Mouse (Mus musculus): ENCODE data around the gene Dnah2.
A peak's percentile ranks its signal among the peaks of the same experiment; 100 is the strongest.

Gene Dnah2

GRCm38 (mm10) chr11:69419443-69419812 is 129.5 kb downstream of the Dnah2 start:
- peak; percentile 70 for DNase-seq (ENCODE audit: low read depth)

DNA sequence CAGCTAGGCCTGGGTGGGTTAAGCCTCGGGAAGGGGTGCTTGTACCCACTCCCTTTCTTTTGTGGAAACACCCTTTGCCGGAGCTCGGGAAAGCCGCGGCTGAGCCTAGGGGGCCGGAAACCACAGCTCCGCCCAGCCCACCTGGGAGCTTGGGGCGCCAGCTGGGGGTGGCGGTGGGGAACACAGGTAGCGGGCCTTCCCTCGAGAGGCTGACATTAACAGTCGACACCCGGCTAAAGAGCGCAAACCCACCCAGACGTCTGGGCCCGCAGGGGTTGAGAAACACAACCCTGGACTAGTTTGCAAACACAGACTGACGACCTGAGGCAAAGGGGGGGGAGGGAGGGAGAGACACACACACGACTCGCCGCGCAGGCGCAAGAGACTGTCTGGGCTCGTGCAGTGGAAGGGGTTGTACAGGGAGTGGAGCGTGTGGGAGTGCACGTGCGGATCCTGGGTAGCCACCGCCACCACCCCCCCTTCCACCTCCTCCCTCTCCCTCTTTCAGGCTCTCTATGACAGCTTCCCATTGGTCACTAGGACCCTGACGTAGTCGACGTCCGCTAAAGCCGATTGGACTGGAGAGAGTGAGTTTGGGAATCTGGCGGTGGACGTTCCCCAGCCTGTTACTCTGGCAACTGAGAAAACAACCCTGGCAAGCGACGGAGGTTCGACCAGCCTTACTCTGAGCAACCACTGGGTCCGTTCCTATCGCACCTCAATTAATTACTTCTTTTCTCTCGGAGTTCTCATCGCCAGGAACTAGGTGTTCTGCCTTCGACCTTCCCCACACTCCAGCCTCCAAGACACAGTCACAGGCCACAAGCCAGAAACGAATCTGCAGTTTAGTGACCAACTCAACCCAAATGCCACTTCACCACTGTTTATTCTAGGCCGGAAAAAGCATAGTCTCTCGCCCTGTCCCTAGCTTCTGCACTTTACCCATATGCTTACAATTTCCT is 130.1 kb downstream of the Dnah2 start:
- peak; percentile 99 for DNase-seq (ENCODE audit: low read depth)

DNA sequence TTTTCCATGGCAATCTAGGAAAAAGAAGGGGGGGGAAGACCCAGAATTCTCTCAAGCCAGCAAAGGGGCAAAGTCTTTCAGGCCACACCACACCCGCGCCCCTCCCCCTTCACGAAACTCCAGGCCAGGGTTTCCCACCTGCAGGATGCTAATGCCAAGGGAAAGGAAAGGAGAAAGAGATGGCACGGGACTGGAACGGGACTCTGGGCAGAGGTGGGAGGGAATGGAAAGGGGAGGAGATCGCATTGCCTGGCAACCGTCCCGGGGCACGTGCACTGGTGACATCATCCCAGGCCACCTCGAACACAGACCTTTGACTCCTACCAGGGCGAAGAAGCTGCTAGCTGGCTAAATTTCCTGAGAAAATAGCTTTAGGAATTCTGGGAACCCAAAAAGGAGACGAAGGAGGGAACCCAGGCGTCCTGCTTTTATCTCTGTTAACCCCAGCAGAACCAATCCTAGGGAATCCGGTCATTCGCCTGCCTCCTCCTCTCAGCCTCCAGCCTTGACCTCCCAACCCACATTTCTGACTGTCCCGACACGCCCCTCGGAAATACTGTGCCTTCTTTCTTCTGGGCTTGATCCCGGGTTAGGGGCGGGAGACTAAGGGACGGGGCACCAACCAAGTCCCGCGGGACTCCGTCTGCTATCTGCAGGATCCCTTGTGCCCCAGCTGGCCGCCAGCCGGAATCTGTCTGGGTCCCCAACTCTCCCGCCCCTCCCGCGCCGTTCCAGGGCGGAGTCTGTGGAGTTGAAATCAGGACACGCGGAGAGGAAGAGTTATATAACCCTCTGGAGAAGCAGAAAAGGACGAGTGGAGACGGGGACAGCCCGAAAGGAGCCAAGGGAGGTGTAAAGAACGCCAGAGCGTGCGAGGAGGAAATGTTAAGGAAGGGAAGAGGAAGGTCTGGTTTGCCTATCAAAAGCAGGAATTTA is 131.2 kb downstream of the Dnah2 start:
- DNase-seq (ENCODE audit: low read depth), result peak; percentile 97

- no peak for DNase-seq (ENCODE audit: low read depth)
These were observed 131.9 kb downstream of the Dnah2 start for GRCm38 (mm10) chr11:69416921-69417448.

GRCm38 (mm10) chr11:69416509-69416908 is 132.4 kb downstream of the Dnah2 start:
- DNase-seq (ENCODE audit: low read depth), result no peak

DNA sequence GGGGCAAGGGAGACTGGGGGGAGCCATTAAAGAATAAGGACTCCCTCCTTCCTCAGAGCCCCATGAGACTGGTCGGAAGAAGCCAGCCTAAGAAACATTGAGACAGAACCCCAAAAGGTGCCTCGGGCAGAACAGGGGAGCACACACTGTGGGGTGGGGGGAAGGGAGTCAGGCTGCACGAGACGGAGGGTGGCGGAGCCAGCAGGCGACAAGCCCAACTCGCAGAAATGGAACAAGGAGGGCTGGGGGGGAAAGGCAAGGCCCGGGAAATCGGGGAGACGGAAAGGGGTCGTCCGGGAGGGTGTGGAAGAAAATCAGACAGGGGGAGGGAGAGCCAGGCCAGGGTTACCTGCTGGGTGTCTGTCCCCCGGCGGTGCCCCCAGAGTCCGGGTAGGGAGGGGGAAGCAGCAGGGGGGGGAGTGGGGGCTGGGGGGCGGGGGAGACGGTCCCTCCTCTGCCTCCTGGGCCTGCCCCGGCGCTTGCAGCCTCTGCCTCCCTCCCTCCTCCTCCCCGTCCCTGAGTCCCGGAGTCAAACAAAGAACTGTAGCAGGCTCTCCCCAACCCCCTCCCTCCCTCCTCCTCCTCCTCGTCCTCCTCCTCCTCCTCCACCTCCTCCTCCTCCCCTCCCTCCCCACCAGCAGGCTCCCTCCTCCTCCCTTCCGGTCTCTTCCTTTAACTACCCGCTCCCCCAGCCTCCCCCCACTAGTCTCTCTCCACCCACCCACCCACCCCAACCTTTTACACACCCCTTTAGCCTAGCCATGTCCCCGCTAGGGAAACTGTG is 133.1 kb downstream of the Dnah2 start:
- DNase-seq (ENCODE audit: low read depth), result peak; percentile 78

GRCm38 (mm10) chr11:69415327-69415667 is 133.6 kb downstream of the Dnah2 start:
- peak; percentile 65 for DNase-seq (ENCODE audit: low read depth)

DNA sequence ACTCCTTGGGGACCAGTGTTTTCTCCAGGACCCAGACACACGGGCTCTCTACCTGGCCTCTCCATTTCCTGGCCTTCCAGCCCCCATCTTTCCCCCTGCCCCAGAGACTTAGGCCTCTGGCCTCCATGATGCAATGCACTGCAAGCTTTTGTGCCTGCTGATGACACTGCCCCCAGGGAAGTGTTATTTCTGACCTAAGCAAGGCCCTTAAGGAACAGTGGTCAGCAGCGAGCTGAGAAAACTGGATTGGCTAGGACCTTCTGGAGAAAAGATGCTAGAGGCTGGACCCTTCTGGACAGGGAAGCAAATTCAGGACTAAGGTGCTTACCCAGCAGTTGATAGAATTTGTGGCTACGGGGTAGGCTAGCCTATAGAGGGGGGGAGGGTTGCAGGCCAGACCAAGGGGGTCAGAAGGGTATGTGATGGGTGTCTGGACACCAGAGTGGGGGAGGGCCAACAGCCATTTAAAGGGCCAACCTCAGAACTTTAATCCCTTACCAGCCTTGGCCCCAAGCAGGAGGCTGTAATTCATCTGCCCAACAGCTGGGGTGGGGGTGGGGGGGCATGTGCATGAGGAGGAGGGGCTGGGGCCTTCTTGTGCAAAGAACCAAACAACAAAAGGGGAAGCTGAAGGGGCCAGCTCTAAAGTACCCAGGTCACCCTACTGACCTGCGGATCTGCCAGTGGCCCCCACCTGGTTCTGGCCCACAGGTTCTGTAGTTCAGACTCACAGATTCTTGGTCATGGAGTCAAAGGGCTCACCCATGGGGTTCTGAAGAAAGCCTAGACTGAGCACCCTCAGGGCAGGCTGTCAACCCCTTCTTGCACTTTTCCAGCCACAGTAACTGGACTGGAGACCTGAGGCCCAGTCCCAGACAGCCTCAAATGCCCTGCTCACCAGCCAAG is 134.2 kb downstream of the Dnah2 start:
- peak; percentile 57 for DNase-seq (ENCODE audit: low read depth)

- peak; percentile 54 for DNase-seq (ENCODE audit: low read depth)
These were observed 135.4 kb downstream of the Dnah2 start, which contains the start of gene Kdm6b for GRCm38 (mm10) chr11:69413221-69414181. Gene Kdm6b, minus strand, starts transcription at chr11:69413675.

GRCm38 (mm10) chr11:69412548-69412947 is 136.4 kb downstream of the Dnah2 start:
- DNase-seq (ENCODE audit: low read depth), result no peak

DNA sequence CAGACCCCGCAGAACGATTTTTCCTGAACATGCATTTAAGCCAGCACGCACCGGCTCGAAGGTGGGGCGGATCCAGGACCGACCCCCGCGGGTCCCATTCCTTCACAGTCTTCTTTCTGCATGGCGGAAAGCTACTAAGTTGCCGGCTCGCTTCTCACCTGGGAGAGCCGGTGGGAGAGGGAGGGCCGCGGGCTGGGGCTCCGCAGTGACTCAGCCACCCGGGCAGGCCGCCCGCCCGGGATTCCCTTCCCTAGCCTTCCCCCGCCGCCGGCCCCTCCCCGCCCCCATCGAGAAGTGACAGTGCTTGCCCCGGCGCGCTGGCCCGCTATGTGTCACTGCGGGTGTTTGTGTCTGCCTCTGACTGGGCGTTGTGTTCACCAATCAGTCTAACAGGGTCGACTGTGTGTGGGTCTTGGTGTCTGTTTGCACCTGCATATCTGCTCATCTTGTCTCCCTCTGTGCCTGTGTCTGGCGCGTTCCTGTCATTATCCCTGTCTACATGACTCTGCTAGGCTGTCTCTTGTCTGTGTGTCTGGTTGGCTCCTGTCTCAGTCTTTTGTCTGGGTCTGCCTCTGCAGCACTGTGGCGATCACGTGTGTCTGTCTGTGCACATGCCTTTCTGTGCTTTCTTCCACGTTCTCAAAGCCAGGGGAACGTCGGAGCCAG is 137.2 kb downstream of the Dnah2 start:
- DNase-seq (ENCODE audit: low read depth), result peak; percentile 92

GRCm38 (mm10) chr11:69411073-69411535 is 137.8 kb downstream of the Dnah2 start:
- peak; percentile 97 for DNase-seq (ENCODE audit: low read depth)

DNA sequence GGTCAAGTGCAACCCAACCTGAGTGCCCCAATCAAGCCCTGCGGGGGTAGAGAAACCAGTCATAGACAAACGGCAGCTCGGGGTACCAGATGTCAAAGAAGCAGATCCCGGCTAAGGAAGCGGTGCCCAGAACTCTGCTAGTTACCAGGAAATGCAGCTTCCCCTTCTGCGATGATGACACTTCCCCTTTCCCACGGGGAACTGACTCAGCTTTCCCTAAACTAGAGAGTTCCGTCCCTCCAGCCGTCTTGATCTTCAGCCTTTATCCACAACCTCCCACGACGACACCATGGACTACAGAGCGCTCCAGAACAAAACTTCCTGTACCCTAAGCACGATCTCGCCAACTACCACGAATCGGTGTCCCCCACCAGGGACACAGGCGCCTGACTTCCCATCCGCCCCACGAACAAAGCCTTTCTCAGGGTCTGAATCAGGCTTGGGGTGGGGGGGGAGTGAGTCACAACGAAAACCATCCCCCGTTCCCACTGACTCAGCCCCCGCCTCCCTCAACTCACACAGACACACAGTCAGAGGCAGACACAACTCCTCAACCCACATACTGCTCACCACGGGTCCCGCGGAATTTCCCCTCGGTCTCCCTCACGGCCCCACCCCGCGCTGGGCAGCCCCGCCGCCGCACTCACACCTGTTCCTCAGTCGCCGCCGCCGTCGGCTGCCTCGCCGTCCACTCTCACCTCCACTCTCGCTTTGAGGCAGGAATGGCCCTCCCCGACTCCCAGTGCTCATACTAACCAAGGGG is 138.4 kb downstream of the Dnah2 start:
- DNase-seq (ENCODE audit: low read depth), result peak; percentile 84

DNA sequence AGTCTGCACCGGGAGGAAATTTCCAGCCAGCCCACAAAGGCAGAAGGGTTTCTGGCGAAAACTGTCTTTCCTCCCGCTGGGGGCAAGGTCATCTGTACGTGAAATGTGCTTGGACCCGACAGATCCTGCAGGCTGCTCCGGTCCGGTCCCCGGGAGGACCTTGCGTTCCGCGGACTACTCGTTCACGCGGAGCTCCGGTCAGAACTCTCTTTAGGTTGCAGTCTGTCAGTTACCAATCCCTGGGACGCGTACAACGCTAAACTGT is 138.9 kb downstream of the Dnah2 start:
- DNase-seq (ENCODE audit: low read depth), result no peak

GRCm38 (mm10) chr11:69409378-69410044 is 139.4 kb downstream of the Dnah2 start:
- peak; percentile 80 for DNase-seq (ENCODE audit: low read depth)

DNA sequence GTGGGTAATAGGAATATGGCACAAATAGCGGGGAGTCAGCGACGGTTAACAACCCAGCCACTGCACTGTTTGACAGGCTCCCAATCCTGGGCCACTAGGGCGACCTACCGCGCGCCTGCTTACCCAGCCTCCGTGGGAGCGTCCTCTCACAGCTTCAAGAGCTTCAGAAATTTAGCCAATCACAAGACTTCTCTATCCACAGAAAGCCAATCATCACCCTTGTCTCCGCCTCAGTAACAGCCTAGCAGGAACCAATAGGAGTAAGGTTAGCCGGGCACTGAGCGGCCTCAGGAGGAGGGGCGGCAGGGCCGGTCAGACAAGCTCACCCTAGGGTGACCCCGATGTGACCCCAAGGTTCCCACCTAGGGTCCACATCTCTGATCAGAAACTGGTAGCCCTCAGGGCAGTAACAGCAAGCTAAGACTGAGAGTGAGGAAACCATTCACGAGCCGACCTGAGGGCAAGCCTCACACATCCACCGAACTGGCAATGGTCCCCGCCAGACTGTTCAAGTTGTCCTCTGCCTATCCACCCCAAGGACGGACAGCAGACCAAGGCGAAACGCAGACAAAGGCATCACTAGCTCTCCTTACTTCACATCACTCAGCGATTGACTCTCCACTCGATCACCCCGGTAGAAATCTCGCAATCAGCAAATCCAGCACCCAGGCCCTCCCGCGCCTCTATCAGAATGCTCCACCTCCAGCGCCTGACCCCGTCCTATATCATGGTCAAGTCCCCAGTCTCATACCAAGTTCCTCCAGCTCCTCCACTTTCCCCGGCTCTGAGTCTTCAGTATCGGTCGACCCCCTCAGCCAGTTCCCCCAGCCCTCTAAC is 140.2 kb downstream of the Dnah2 start:
- DNase-seq (ENCODE audit: low read depth), result peak; percentile 89

DNA sequence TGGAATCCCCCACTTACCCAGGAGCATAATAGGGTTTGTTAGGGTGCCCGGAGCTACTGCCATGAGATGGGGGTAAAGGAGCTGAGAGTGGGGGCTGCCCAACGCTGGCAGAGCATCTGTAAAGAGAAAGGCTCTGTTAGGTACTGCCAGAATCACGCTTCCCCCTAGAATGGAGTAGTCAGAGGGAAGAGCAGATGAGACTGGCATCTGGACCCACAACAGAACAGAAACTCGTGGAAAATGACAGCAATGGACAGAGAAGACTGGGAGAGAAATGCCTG is 141.2 kb downstream of the Dnah2 start:
- DNase-seq (ENCODE audit: low read depth), result no peak

All from NIH3T3 (cell line).